Mouse (Mus musculus): ENCODE data around the gene Dpm3. TPM values are rescaled to one million over a fixed set of nuclear protein-coding genes. Genes with fewer than 3 reads are reported as not detected.

The Dpm3 gene
- polyA plus RNA-seq, 1 experiment: 39.3 TPM

DNA sequence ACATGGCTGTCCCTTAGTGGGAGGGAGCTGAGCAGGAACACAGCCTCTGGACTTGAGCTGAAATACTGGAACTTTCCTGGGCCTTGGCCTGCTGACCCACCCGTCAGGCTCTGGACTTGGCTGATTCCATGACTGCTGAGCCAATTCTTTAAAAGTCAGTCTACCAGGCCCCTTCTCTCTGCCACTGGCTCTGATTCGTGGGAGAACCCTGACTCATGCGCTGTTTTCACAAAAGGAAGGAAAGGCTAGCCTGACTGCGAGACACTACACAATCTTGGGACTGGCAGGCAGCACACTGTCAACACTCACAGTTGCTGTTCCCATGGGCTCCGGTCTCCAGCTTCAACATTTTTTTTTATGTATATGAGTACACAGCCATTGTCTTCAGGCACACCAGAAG is 3.0 kb upstream of the Dpm3 start:
- WGBS: 57% methylated on average over 5 of the region's 5 CpGs
- Histone ChIP-seq H3K4me3 (replicated peaks; ENCODE audit: control insufficient read depth, low read depth, low read length) (no peak overlapping the region), H3K4me1 (ENCODE audit: control insufficient read depth, insufficient read depth, low read length) (no peaks in the 10 kb centered on the region), H3K27ac (ENCODE audit: control insufficient read depth, insufficient read depth, low read depth, low read length, poor library complexity) (no peak overlapping the region)
- TF ChIP-seq CTCF (IDR thresholded peaks at IDR 0.05; ENCODE audit: control insufficient read depth, insufficient read depth, low read length) (no peak), POLR2A (IDR thresholded peaks at IDR 0.05; ENCODE audit: borderline replicate concordance, control insufficient read depth, low read depth, low read length) (no peak)

DNA sequence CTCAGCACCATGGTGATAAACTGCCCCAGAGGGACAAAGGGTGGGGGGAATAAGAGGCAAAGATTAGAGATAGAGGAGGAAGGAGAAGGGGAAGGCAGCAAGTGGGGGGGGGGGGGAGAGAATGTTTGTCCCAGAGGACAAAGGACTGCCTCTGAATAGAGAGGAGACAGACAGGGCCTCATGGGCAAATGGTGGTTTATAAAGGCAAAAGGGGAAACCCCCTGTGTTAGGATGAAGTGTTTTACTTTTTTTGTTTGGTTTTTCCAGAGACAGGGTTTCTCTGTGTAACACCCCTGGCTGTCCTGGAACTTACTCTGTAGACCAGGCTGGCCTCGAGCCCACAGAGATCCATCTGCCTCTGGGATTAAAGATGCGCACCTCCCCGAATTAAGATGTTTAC is 1.1 kb downstream of the Dpm3 start:
- TF ChIP-seq POLR2A (IDR thresholded peaks at IDR 0.05; ENCODE audit: borderline replicate concordance, control insufficient read depth, low read depth, low read length): no peak
- TF ChIP-seq CTCF (IDR thresholded peaks at IDR 0.05; ENCODE audit: control insufficient read depth, insufficient read depth, low read length): no peak
- H3K27ac ChIP-seq (ENCODE audit: control insufficient read depth, insufficient read depth, low read depth, low read length, poor library complexity): no peak overlapping the region
- H3K4me3 ChIP-seq (replicated peaks; ENCODE audit: control insufficient read depth, low read depth, low read length): no peak overlapping the region
- WGBS: 86% methylated on average over 3 of the region's 3 CpGs
- no peaks in the 10 kb centered on the region for H3K4me1 ChIP-seq (ENCODE audit: control insufficient read depth, insufficient read depth, low read length)

DNA sequence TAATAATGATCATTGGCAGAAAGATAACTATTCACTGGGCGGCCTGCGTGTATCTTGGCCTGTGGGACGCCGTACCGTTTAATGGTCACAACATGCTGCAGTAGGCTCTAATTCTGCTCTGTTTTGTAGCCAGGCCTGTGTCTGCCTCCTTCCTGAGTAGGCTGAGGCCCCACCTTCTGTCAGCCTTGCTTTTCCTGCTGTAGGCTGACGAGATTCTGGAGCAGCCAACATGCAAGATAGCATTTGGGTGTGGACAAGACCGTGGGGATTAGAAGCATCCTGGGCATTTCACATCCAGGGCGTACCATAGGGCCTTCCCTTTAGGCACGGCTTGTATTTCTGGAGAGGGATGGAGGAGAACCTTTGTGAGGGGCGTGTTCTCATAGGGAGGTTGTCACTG is 3.3 kb downstream of the Dpm3 start:
- 41% methylated on average over 10 of the region's 10 CpGs for WGBS
- H3K4me1 ChIP-seq (ENCODE audit: control insufficient read depth, insufficient read depth, low read length): no peaks in the 10 kb centered on the region; the same call in 1 of the 2 replicates
- TF ChIP-seq CTCF (IDR thresholded peaks at IDR 0.05; ENCODE audit: control insufficient read depth, insufficient read depth, low read length): no peak
- TF ChIP-seq POLR2A (IDR thresholded peaks at IDR 0.05; ENCODE audit: borderline replicate concordance, control insufficient read depth, low read depth, low read length): no peak
- H3K27ac ChIP-seq (ENCODE audit: control insufficient read depth, insufficient read depth, low read depth, low read length, poor library complexity): no peak overlapping the region
- no peak overlapping the region for H3K4me3 ChIP-seq (replicated peaks; ENCODE audit: control insufficient read depth, low read depth, low read length)

DNA sequence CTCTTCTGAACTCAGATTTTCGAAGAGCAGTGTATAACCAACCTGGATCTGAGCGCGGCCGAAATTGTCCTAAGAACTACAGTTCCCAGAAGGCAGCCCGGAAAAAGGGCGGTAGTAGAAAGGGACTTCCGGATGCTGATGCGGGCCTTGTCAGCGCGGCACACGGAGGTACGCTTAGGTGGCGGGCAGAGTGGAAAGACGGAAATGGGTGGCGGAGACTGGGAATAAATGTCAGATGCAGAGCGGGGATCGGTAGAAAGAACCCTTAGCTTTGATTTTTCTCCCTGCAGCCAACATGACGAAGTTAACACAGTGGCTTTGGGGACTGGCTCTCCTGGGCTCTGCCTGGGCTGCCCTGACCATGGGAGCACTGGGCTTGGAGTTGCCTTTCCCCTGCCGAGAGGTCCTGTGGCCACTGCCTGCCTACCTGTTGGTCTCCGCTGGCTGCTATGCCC is 7.3 kb downstream of the Dpm3 start:
- under 1% methylated on average over 20 of the region's 20 CpGs for WGBS
- TF ChIP-seq POLR2A (IDR thresholded peaks at IDR 0.05; ENCODE audit: borderline replicate concordance, control insufficient read depth, low read depth, low read length): peak; percentile 94
- TF ChIP-seq CTCF (IDR thresholded peaks at IDR 0.05; ENCODE audit: control insufficient read depth, insufficient read depth, low read length): no peak
- peak overlapping the region; percentile 74 for H3K4me3 ChIP-seq (replicated peaks; ENCODE audit: control insufficient read depth, low read depth, low read length)
- H3K4me1 ChIP-seq (ENCODE audit: control insufficient read depth, insufficient read depth, low read length): peaks cover 1% of the 10 kb centered on the region; the same call in 1 of the 2 replicates
- peak overlapping the region; percentile 39 for H3K27ac ChIP-seq (ENCODE audit: control insufficient read depth, insufficient read depth, low read depth, low read length, poor library complexity)

DNA sequence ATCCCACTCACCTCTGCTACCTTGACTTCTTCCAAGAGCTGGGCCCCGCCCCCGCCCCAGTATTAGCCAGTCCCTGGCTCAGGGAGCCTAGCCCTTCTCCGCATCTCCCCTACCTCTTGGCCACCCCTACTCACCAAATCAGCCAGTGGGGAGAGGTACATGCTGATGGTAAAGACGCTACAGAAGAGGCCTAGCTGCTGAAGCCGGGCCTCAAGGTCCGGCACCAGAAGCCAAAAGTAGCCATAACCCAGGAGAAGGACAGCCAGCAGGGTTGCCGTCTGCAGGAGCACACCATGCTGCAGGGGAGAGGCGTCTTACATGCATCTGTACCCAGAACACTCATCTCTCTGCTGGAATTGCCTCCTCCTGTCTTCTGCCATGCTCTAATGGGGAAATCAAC is 9.8 kb downstream of the Dpm3 start:
- H3K4me1 ChIP-seq (ENCODE audit: control insufficient read depth, insufficient read depth, low read length): peaks cover 1% of the 10 kb centered on the region; the same call in 1 of the 2 replicates
- no peak overlapping the region for H3K4me3 ChIP-seq (replicated peaks; ENCODE audit: control insufficient read depth, low read depth, low read length)
- WGBS: 83% methylated on average over 8 of the region's 8 CpGs
- no peak overlapping the region for H3K27ac ChIP-seq (ENCODE audit: control insufficient read depth, insufficient read depth, low read depth, low read length, poor library complexity)
- no peak for TF ChIP-seq CTCF (IDR thresholded peaks at IDR 0.05; ENCODE audit: control insufficient read depth, insufficient read depth, low read length)
- TF ChIP-seq POLR2A (IDR thresholded peaks at IDR 0.05; ENCODE audit: borderline replicate concordance, control insufficient read depth, low read depth, low read length): no peak

DNA sequence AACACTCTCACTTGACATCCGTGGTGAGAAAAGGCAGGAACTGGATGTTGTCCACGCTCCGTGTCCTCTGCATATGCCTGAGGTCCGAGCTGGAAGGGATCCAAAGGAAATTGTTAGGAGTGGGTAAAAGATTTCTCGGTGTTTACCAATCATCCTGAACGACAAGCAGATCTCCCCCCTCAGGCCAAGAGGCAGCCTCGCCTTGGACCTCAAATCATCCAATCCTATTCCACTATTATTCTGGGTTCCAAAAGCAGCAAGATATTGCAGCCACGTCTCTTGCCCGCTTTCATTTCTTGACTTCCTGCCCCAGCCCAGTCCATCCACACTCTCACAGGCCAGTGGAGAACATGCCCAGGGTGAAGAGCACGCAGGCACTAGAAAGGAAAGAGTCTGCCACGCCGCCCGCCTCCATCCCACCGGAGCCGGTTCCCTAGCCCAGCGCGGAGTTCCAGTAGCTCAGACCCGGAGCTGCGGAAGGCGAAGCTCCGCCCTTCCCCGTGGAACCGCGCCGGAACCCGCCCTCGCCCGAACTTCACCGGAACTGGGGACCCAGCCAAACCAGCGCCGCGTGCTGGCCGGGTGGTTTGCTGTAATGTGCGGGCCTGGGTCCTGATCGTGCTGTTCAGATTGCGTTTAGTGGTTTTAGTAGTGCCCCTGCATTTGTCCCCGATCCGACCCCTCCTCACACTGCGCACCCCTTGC is 11.0 kb downstream of the Dpm3 start, which contains the start of gene Slc50a1:
Gene Slc50a1, minus strand, starts transcription at position 520 of the 705 bp plus-strand sequence.
- peak; percentile 80; the same call in 1 of the 2 replicates for TF ChIP-seq POLR2A (IDR thresholded peaks at IDR 0.05; ENCODE audit: borderline replicate concordance, control insufficient read depth, low read depth, low read length)
- TF ChIP-seq CTCF (IDR thresholded peaks at IDR 0.05; ENCODE audit: control insufficient read depth, insufficient read depth, low read length): peak; percentile 25; the same call in 1 of the 2 replicates
- H3K27ac ChIP-seq (ENCODE audit: control insufficient read depth, insufficient read depth, low read depth, low read length, poor library complexity): peak within 1 kb of the TSS; percentile 75
- peaks cover 1% of the 10 kb centered on the region; the same call in 1 of the 2 replicates for H3K4me1 ChIP-seq (ENCODE audit: control insufficient read depth, insufficient read depth, low read length)
- peak within 1 kb of the TSS; percentile 96 for H3K4me3 ChIP-seq (replicated peaks; ENCODE audit: control insufficient read depth, low read depth, low read length)
- under 1% methylated on average over 39 of the region's 39 CpGs for WGBS

DNA sequence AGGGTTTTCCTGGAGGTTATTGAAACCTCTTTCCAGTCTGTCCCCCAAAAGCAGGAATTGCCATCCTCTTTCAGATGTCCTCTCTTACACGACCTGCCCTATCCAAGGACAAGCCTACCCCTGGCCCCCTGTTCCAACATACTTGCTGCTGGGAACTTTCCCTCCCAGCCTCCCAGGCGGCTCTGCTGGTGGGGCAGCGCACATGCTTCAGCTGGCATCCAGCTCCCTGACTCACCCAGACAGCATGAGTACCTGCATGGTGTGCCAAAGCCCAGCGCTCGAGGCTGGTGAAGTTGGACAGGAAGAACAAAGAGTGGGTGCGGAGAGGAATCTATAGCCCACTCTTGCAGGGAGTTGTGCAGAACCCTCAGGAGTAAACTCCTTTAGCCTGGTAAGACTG is 11.7 kb downstream of the Dpm3 start:
- no peak overlapping the region for H3K4me3 ChIP-seq (replicated peaks; ENCODE audit: control insufficient read depth, low read depth, low read length)
- H3K27ac ChIP-seq (ENCODE audit: control insufficient read depth, insufficient read depth, low read depth, low read length, poor library complexity): no peak overlapping the region
- H3K4me1 ChIP-seq (ENCODE audit: control insufficient read depth, insufficient read depth, low read length): peaks cover 1% of the 10 kb centered on the region; the same call in 1 of the 2 replicates

DNA sequence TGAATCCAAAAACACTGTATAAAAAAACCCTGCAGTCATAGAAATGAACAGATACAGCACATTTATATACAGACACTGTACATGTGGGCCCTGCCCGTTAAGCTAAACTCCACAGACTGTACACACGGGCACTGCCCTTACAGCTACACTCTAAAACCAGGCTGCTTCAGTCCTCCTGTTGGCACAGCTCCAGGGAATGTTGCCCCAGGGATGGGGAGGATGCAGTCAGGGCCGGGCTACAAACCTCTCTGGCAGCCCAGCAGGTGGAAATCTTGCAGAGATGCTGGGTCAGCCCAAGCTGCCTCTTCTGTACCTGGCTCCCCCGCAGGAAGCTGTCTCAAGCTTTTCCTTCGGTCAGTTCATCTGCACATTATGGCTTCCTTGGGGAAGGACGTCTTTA is 12.6 kb downstream of the Dpm3 start:
- 77% methylated on average over 6 of the region's 6 CpGs for WGBS
- TF ChIP-seq POLR2A (IDR thresholded peaks at IDR 0.05; ENCODE audit: borderline replicate concordance, control insufficient read depth, low read depth, low read length) (no peak), CTCF (IDR thresholded peaks at IDR 0.05; ENCODE audit: control insufficient read depth, insufficient read depth, low read length) (no peak)
- no peak overlapping the region for H3K27ac ChIP-seq (ENCODE audit: control insufficient read depth, insufficient read depth, low read depth, low read length, poor library complexity)
- H3K4me3 ChIP-seq (replicated peaks; ENCODE audit: control insufficient read depth, low read depth, low read length): no peak overlapping the region
- peaks cover 1% of the 10 kb centered on the region; the same call in 1 of the 2 replicates for H3K4me1 ChIP-seq (ENCODE audit: control insufficient read depth, insufficient read depth, low read length)

More for the DNA sequence above, 11.7 kb downstream of the Dpm3 start:
- WGBS: 65% methylated on average over 6 of the region's 6 CpGs
- TF ChIP-seq POLR2A (IDR thresholded peaks at IDR 0.05; ENCODE audit: borderline replicate concordance, control insufficient read depth, low read depth, low read length) (no peak), CTCF (IDR thresholded peaks at IDR 0.05; ENCODE audit: control insufficient read depth, insufficient read depth, low read length) (no peak)

Data from bone marrow, adult 2 months (tissue).